Mouse (Mus musculus) kidney, embryonic 14.5 days (tissue): ENCODE measurements at regions not wholly inside any gene's neighbourhood (a gene's known extent, or its start where the extent isn't known, plus 50 kb on each side); places are given as distances from the start of the nearest gene placed in this dataset.
"Not testable (repeated sequence)": the region's sequence is repeated elsewhere in the genome, so short reads cannot be mapped to it uniquely, and the experiment has no call there.

Experiments
- ATAC-seq: fragments of 200-750 bp; cut with Nextera tagmentation; 2 replicates; pipeline ENCODE4 v1.8.0; 2017; ENCODE audit warnings: moderate number of reproducible peaks, mild to moderate bottlenecking, moderate TSS enrichment, moderate library complexity; ENCODE audit not compliant: low FRiP score, low TSS enrichment
- H3K27ac ChIP-seq: fragments of 300-500 bp; sonication (generic); 2 replicates; pipeline ENCODE4 v1.5.1; 2014; ENCODE audit warnings: low read depth, mild to moderate bottlenecking, low read length, moderate library complexity, mixed read lengths
- H3K27me3 ChIP-seq: fragments of 300-500 bp; sonication (generic); 2 replicates; pipeline ENCODE4 v1.6.1; 2014; ENCODE audit warnings: mild to moderate bottlenecking, low read length; ENCODE audit not compliant: control insufficient read depth, insufficient read depth
- H3K36me3 ChIP-seq: fragments of 300-500 bp; sonication (generic); 2 replicates; pipeline ENCODE4 v1.6.1; 2014; ENCODE audit warnings: low read length, mixed read lengths; ENCODE audit not compliant: control insufficient read depth, insufficient read depth
- H3K4me1 ChIP-seq: fragments of 300-500 bp; sonication (generic); 2 replicates; pipeline ENCODE4 v1.6.1; 2014; ENCODE audit warnings: low read length, mixed read lengths; ENCODE audit not compliant: control insufficient read depth, insufficient read depth
- H3K4me2 ChIP-seq: fragments of 300-500 bp; sonication (generic); replicated peaks from 2 replicates; pipeline ENCODE4 v1.6.1; 2014; ENCODE audit warnings: low read depth, mild to moderate bottlenecking, low read length
- H3K4me3 ChIP-seq: fragments of 300-500 bp; sonication (generic); 2 replicates; pipeline ENCODE4 v1.5.1; 2014; ENCODE audit warnings: mild to moderate bottlenecking, low read length
- H3K9ac ChIP-seq: fragments of 300-500 bp; sonication (generic); 2 replicates; pipeline ENCODE4 v1.6.1; 2014; ENCODE audit warnings: low read depth, mild to moderate bottlenecking, low read length, moderate library complexity
- H3K9me3 ChIP-seq: fragments of 300-500 bp; sonication (generic); 2 replicates; pipeline ENCODE4 v1.6.1; 2016; ENCODE audit warnings: low read length; ENCODE audit not compliant: control insufficient read depth
- WGBS: fragments of 180-500 bp; shearing (Covaris S2); extraction: QIAGEN DNeasy Blood & Tissue Kit; methylation state at CpG from one replicate; pipeline ENCODE4 v1.1.7; 2014; 5-methylcytosine and 5-hydroxymethylcytosine counted together

DNA sequence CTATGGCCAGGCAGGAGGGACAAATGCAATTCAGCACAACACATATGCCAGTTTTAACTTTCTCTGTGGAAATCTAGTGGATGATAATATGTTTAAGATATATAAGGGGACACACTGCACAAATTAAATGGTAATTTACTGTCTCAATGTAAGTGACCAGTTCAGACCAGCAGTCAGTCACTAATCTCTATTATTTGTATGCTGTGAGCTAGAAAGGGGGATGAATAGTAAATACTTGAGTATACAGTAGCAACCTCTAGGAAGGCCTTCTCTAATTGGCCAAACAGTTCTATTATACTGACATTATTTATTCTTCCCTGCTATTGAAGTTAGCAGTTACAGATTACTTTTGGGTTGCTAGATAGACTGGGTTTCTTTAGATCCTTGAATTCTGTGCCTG is 391.2 kb downstream of the Fign start:
- no peak for ATAC-seq
- no peak overlapping the region for H3K4me3 ChIP-seq

DNA sequence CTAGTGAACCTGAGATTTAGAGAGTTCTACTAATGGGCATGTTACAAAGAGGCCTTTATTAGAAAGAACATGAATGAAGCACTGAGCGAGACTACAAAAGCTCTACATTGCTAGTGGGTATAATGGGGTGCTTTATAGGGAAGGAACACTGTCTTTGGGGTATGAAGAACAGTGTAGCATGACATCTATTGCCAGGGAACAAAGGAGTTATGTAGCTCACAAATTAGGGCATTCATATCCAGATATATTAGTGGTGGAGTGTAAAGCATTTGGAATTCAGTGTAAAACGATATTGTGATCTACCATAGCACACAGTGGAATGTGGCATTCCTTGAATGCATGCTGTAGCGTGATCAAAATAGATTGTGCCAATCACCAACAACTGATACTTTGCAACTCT is 391.7 kb downstream of the Fign start:
- Histone ChIP-seq H3K4me1 (0 out of 2 replicates have a peak, but pooled peaks cover 5% of the 10 kb centered on the region), H3K4me2 (no peak overlapping the region), H3K27me3 (no peaks in the 10 kb centered on the region), H3K4me3 (no peak overlapping the region), H3K36me3 (no peaks in the 10 kb centered on the region), H3K27ac (no peak overlapping the region), H3K9me3 (no peaks in the 10 kb centered on the region), H3K9ac (no peak overlapping the region)
- 84% methylated on average over 3 of the region's 3 CpGs for WGBS
- ATAC-seq, result no peak

More for the DNA sequence above, 391.2 kb downstream of the Fign start:
- Histone ChIP-seq H3K9me3 (no peaks in the 10 kb centered on the region), H3K27ac (no peak overlapping the region), H3K4me1 (0 out of 2 replicates have a peak, but pooled peaks cover 5% of the 10 kb centered on the region), H3K9ac (no peak overlapping the region), H3K36me3 (no peaks in the 10 kb centered on the region), H3K4me2 (no peak overlapping the region), H3K27me3 (no peaks in the 10 kb centered on the region)

DNA sequence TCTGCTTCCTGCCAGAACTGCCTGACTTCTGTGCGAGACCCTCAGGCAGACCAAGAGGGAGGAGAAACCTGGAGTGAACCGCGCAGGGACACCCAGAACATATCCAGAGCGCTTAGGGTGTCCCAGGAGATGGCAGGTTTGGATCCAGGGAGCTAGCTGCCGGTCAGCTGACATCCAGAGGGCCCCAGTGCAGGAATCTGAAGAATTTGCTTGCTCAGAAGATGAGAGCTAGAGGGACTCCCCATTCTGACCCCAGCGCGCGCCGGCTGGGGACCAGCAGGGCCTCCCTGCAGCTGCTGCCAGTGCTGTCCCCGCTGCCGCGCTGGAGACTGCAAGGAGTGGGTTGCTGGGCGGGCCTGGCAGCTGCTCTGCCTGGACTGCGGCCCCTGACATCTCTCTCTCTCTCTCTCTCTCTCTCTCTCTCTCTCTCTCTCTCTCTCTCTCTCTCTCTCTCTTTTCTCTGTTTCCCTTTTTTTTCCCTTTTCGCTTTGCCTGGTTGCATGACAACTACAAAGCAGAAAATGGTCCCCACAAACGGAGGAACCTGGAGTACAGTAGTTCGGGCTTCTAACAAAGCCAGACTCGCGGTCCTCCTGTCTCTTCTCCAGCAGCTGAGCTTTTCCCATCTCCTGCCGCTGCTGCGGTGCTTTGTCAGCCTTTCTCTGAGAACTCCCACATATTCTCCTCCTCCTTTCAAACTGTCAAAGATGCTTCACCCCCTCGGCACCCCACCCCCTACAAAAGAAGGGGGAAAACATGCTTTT is 395.3 kb downstream of the Fign start:
- peak overlapping the region; percentile 31; the same call in 1 of the 2 replicates for H3K27ac ChIP-seq
- WGBS, result under 1% methylated on average over 22 of the region's 22 CpGs
- H3K9ac ChIP-seq, result peak overlapping the region; percentile 45

DNA sequence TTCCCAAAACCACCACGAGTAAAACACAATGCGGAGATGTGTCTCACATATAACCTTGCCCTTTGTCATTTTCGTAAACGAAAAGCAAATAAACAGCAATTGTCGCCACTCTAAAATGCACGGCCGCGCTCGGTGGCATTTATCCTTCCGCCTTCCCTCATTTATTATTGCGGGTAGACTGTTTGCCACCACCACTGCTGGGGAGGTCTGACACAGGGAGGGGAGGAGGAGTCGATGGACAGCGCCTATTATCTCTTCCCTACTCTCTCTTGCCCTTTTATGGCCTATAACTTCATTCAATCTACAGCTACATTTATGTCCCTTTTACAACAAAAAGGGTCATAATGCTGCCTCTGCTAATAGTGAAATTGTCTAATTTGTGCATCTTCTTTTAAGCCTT is 396.0 kb downstream of the Fign start:
- peak; percentile 44; the same call in 1 of the 2 replicates for ATAC-seq
- Histone ChIP-seq H3K4me1 (0 out of 2 replicates have a peak, but pooled peaks cover 5% of the 10 kb centered on the region), H3K36me3 (no peaks in the 10 kb centered on the region), H3K27ac (peak overlapping the region; percentile 31; the same call in 1 of the 2 replicates), H3K4me2 (peak overlapping the region; percentile 64), H3K27me3 (no peaks in the 10 kb centered on the region), H3K4me3 (peak overlapping the region; percentile 34; the same call in 1 of the 2 replicates), H3K9ac (no peak overlapping the region), H3K9me3 (no peaks in the 10 kb centered on the region)
- 26% methylated on average over 13 of the region's 13 CpGs for WGBS

More for the DNA sequence above, 395.3 kb downstream of the Fign start:
- peak overlapping the region; percentile 64 for H3K4me2 ChIP-seq
- no peaks in the 10 kb centered on the region for H3K36me3 ChIP-seq
- H3K4me3 ChIP-seq, result peak overlapping the region; percentile 34
- H3K4me1 ChIP-seq, result 0 out of 2 replicates have a peak, but pooled peaks cover 5% of the 10 kb centered on the region
- no peaks in the 10 kb centered on the region for H3K9me3 ChIP-seq
- H3K27me3 ChIP-seq, result no peaks in the 10 kb centered on the region
- ATAC-seq, result peak; percentile 98

DNA sequence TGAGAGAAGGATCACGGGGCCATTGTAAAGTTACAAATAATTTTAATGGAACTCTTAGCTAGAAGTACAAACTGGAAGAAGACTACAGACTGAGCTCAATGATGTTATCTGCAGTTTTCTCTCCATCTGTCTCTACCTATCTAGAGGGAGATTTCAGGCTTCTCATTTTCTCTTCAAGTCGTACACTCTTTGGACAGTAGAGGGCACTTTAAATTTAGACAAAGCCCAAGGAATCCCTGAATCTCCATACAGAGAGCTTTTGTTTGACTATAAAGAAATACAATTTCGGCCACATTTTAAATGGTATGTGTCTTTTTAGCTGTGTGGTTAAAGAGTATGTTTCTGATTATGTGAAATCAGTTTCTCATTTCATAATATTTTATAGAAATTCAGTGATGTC is 397.6 kb downstream of the Fign start:
- Histone ChIP-seq H3K27ac (no peak overlapping the region), H3K9me3 (no peaks in the 10 kb centered on the region), H3K4me1 (0 out of 2 replicates have a peak, but pooled peaks cover 5% of the 10 kb centered on the region), H3K27me3 (no peaks in the 10 kb centered on the region), H3K4me2 (no peak overlapping the region), H3K36me3 (no peaks in the 10 kb centered on the region), H3K4me3 (no peak overlapping the region), H3K9ac (no peak overlapping the region)
- no peak for ATAC-seq
- 18% methylated on average over 3 of the region's 3 CpGs for WGBS

DNA sequence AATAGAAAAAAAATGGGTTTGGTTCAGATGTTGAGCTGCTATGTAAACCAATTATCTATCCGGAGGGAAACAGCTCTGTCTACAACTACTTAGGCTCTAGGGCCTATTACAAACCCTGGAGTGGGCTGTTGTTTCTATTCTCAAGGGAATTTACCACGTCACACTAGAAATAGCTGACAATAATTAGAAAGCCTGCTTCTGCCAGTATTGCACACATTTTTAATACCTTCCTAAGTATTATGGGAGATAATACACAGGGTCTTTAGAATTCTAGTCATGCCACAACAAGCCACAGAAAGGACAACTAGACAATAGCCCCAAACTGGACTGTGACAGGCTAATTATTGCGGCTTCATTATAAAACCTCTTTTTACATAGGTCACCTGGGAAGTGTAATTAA is 428.1 kb downstream of the Fign start:
- Histone ChIP-seq H3K4me2 (no peak overlapping the region), H3K9me3 (no peaks in the 10 kb centered on the region), H3K4me3 (no peak overlapping the region), H3K4me1 (no peaks in the 10 kb centered on the region), H3K9ac (no peak overlapping the region), H3K27me3 (no peaks in the 10 kb centered on the region), H3K27ac (no peak overlapping the region), H3K36me3 (no peaks in the 10 kb centered on the region)
- no peak for ATAC-seq
- WGBS, result 87% methylated on average over 3 of the region's 3 CpGs

DNA sequence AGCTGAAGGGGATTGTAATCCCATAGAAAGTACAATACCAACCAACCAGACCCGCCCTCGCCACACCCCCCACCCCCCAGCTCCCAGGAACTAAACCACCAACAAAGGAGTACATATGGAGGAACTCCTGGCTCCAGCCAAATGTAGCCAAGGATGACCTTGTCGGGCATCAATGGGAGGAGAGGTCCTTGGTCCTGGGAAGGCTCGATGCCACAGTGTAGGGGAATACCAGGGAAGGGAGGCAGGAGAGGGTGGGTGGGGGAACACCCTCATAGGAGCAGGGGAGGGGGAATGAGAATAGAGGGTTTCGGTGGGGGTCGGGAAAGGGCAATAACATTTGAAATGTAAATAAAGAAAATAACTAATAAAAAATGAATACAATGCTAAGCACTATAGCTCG is 429.1 kb downstream of the Fign start:
- Histone ChIP-seq H3K4me1 (no peaks in the 10 kb centered on the region), H3K4me3 (no peak overlapping the region), H3K27me3 (no peaks in the 10 kb centered on the region), H3K36me3 (no peaks in the 10 kb centered on the region), H3K9ac (no peak overlapping the region), H3K4me2 (no peak overlapping the region), H3K9me3 (no peaks in the 10 kb centered on the region), H3K27ac (no peak overlapping the region)
- 78% methylated on average over 7 of the region's 7 CpGs for WGBS
- ATAC-seq, result no peak

DNA sequence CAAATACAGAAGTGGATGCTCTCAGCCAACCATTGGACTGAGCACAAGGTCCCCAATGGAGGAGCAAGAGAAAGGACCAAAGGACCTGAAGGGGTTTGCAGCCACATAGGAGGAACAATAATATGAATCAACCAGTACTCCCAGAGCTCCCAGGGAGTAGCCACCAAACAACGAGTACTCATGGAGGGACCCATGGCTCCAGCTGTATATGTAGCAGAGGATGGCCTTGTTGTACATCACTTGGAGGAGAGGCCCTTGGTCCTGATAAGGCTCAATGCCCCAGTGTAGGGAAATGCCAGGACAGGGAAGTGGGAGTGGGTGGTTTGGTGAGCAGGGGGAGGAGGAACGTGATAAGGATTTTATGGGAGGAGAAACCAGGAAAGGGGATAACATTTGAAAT is 437.9 kb downstream of the Fign start:
- H3K36me3 ChIP-seq, H3K9me3 ChIP-seq, H3K27ac ChIP-seq, H3K27me3 ChIP-seq, H3K4me1 ChIP-seq, H3K9ac ChIP-seq, ATAC-seq, H3K4me3 ChIP-seq, H3K4me2 ChIP-seq: not testable (repeated sequence)
- WGBS, result 91% methylated on average over 2 of the region's 2 CpGs
